In genomic region chr13:63245218-63245617, GRCm38 (mm10) we compare ENCODE assay signal across 13 mouse cellular contexts.
DNase-seq lines count a peak whose midpoint lies in the region; ATAC-seq lines count a peak whose summit lies in the region.
"Had no signal": no experiment of that assay in that cellular context is flagged by ENCODE, and none has a peak within 500 bp of the region (broad histone marks: within the 10 kb centered on the region; RNA-seq: fewer than 3 reads in every experiment).

No protein-coding gene starts in this region.

- DNase-seq in heart, postnatal 4 days, result no peak
- peak; percentile 37 for DNase-seq in neural tube, embryonic 11.5 days (ENCODE audit: low spot score)
- no peak for DNase-seq in neural tube, embryonic 10.5 days (ENCODE audit: extremely low spot score, low spot score)
- no peak for DNase-seq in cerebellum, adult 9-11 months
- DNase-seq in adipocyte (ENCODE audit: low spot score), result no peak
- DNase-seq: adrenal gland, postnatal 10 days; cerebellum, postnatal 14 days; right cerebral cortex, postnatal 25 days; thymus, postnatal 36 days had no signal

- peak overlapping the region; percentile 54 for H3K4me2 ChIP-seq in heart, embryonic 13.5 days
- no peak overlapping the region for H3K4me2 ChIP-seq in neural tube, embryonic 11.5 days (ENCODE audit: low read depth)
- peak overlapping the region; percentile 91 for H3K4me2 ChIP-seq in limb, embryonic 13.5 days (replicated peaks)
- H3K4me2 ChIP-seq: liver, embryonic 11.5 days had no signal

- ATAC-seq in heart, embryonic 13.5 days (ENCODE audit: extremely low read depth, insufficient number of reproducible peaks, low FRiP score, low TSS enrichment), result no peak
- peak; percentile 58 for ATAC-seq in neural tube, embryonic 11.5 days (ENCODE audit: insufficient read depth, low FRiP score, low TSS enrichment)
- peak; percentile 31 for ATAC-seq in limb, embryonic 13.5 days (ENCODE audit: low FRiP score, low read depth)
- ATAC-seq: intestine, embryonic 16.5 days had no signal

- H3K4me1 ChIP-seq in heart, embryonic 13.5 days, result peaks cover 94% of the 10 kb centered on the region
- H3K4me1 ChIP-seq in neural tube, embryonic 11.5 days (ENCODE audit: control insufficient read depth, insufficient read depth, low read length), result peaks cover 19% of the 10 kb centered on the region
- H3K4me1 ChIP-seq in limb, embryonic 13.5 days, result peaks cover 89% of the 10 kb centered on the region

- H3K9me3 ChIP-seq in heart, embryonic 13.5 days, result no peaks in the 10 kb centered on the region
- no peaks in the 10 kb centered on the region for H3K9me3 ChIP-seq in neural tube, embryonic 11.5 days (ENCODE audit: control insufficient read depth, low read length)
- no peaks in the 10 kb centered on the region for H3K9me3 ChIP-seq in limb, embryonic 13.5 days

- peak overlapping the region; percentile 77 for H3K27ac ChIP-seq in heart, embryonic 13.5 days (replicated peaks)
- no peak overlapping the region for H3K27ac ChIP-seq in neural tube, embryonic 11.5 days (ENCODE audit: low read depth, low read length)
- H3K27ac ChIP-seq in limb, embryonic 13.5 days, result peak overlapping the region; percentile 93

- H3K4me3 ChIP-seq in heart, embryonic 13.5 days, result peak overlapping the region; percentile 7
- no peak overlapping the region for H3K4me3 ChIP-seq in neural tube, embryonic 11.5 days (ENCODE audit: low read depth, low read length)
- peak overlapping the region; percentile 87 for H3K4me3 ChIP-seq in limb, embryonic 13.5 days

- H3K36me3 ChIP-seq in heart, embryonic 13.5 days, result peaks cover 46% of the 10 kb centered on the region
- no peaks in the 10 kb centered on the region; the same call in 1 of the 2 replicates for H3K36me3 ChIP-seq in neural tube, embryonic 11.5 days (ENCODE audit: control insufficient read depth, insufficient read depth, low read length)
- peaks cover 41% of the 10 kb centered on the region for H3K36me3 ChIP-seq in limb, embryonic 13.5 days

- no peaks in the 10 kb centered on the region for H3K27me3 ChIP-seq in heart, embryonic 13.5 days (replicated peaks)
- H3K27me3 ChIP-seq in neural tube, embryonic 11.5 days (ENCODE audit: control insufficient read depth, insufficient read depth, low read length), result no peaks in the 10 kb centered on the region
- no peaks in the 10 kb centered on the region for H3K27me3 ChIP-seq in limb, embryonic 13.5 days

- 42% methylated on average over 9 of the region's 9 CpGs for WGBS in heart, embryonic 13.5 days
- WGBS in neural tube, embryonic 11.5 days, result 37% methylated on average over 9 of the region's 9 CpGs
- 16% methylated on average over 9 of the region's 9 CpGs for WGBS in limb, embryonic 13.5 days

- H3K9ac ChIP-seq in heart, embryonic 13.5 days, result peak overlapping the region; percentile 65
- no peak overlapping the region for H3K9ac ChIP-seq in neural tube, embryonic 11.5 days (ENCODE audit: low read length)
- peak overlapping the region; percentile 99 for H3K9ac ChIP-seq in limb, embryonic 13.5 days
